Mouse (Mus musculus): ENCODE results near the gene Sparc.

GRCm38 (mm10) chr11:55439718-55440117 lies 16.7 kb upstream of the Sparc start:
- TF ChIP-seq CTCF (conservative IDR thresholded peaks at IDR 0.05; ENCODE audit: insufficient read depth, insufficient read length, low read depth, low read length) (no peak), POLR2A (IDR thresholded peaks at IDR 0.05; ENCODE audit: low read depth, low read length) (no peak)

Data from kidney, adult 2 months (tissue).